Mouse (Mus musculus) forebrain, embryonic 16.5 days (tissue): ENCODE results near the gene Cisd1. TPM values are rescaled to one million over a fixed set of nuclear protein-coding genes. Genes with fewer than 3 reads are reported as not detected.

Source experiments
- ATAC-seq: fragments of 200-750 bp; cut with Nextera tagmentation; 2 replicates; pipeline ENCODE4 v1.8.0; 2017; ENCODE audit warnings: mild to moderate bottlenecking, moderate library complexity
- H3K27ac ChIP-seq: fragments of 300-500 bp; sonication (generic); 2 replicates; pipeline ENCODE4 v1.5.1; 2014; ENCODE audit warnings: low read length, control low read depth
- H3K27me3 ChIP-seq: fragments of 300-500 bp; sonication (generic); replicated peaks from 2 replicates; pipeline ENCODE4 v1.6.1; 2014; ENCODE audit warnings: low read length; ENCODE audit not compliant: control insufficient read depth, insufficient read depth
- H3K36me3 ChIP-seq: fragments of 300-500 bp; sonication (generic); 2 replicates; pipeline ENCODE4 v1.6.1; 2014; ENCODE audit not compliant: control insufficient read depth, insufficient read depth
- H3K4me1 ChIP-seq: fragments of 300-500 bp; sonication (generic); replicated peaks from 2 replicates; pipeline ENCODE4 v1.6.1; 2014; ENCODE audit warnings: low read length; ENCODE audit not compliant: control insufficient read depth, insufficient read depth
- H3K4me2 ChIP-seq: fragments of 300-500 bp; sonication (generic); 2 replicates; pipeline ENCODE4 v1.6.1; 2014; ENCODE audit warnings: mild to moderate bottlenecking, low read length, control low read depth
- H3K4me3 ChIP-seq: fragments of 300-500 bp; sonication (generic); replicated peaks from 2 replicates; pipeline ENCODE4 v1.5.1; 2014; ENCODE audit warnings: mild to moderate bottlenecking, low read length, control low read depth
- H3K9ac ChIP-seq: fragments of 300-500 bp; sonication (generic); replicated peaks from 2 replicates; pipeline ENCODE4 v1.6.1; 2014; ENCODE audit warnings: low read depth, low read length, control low read depth
- H3K9me3 ChIP-seq: fragments of 300-500 bp; sonication (generic); 2 replicates; pipeline ENCODE4 v1.6.1; 2016; ENCODE audit warnings: low read length; ENCODE audit not compliant: control insufficient read depth
- WGBS: fragments of 180-500 bp; shearing (Covaris S2); extraction: QIAGEN DNeasy Blood & Tissue Kit; methylation state at CpG from one replicate; pipeline ENCODE4 v1.1.7; 2014; 5-methylcytosine and 5-hydroxymethylcytosine counted together
- polyA plus RNA-seq: library from polyadenylated mRNA; unstranded; fragments of >200 nt; fragmentation: Nextera tagmentation; extraction: Ambion mirVana; gene quantifications from 2 replicates; pipeline ENCODE4 v1.2.1, GENCODE M21; 2015

The Cisd1 gene
- polyA plus RNA-seq, 1 experiment from 2014 or later = 252 TPM

DNA sequence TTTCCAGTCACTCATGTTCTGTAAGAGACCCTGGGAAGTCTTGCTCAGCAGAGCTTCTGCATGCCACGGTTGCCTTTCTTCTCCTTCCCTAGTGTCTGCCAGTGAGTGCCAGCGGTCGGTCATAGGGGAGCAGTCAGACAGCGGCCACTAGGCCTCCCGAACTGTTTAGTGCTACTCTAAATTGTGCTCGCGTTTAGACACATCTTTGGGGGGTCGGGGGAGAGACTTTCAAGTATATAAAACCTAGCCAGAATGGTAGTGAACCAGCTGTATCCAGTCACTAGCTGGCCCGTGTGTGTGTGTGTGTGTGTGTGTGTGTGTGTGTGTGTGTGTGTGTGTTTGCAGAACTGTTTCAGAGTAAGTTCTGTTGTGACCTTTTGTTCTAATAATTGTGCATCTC lies 9.1 kb upstream of the Cisd1 start:
- H3K36me3 ChIP-seq = no peaks in the 10 kb centered on the region
- H3K27me3 ChIP-seq = no peaks in the 10 kb centered on the region
- no peak overlapping the region for H3K4me2 ChIP-seq
- H3K27ac ChIP-seq = no peak overlapping the region
- no peak for ATAC-seq
- peaks cover 8% of the 10 kb centered on the region for H3K4me1 ChIP-seq
- no peak overlapping the region for H3K4me3 ChIP-seq
- no peaks in the 10 kb centered on the region for H3K9me3 ChIP-seq
- WGBS = 77% methylated on average over 9 of the region's 9 CpGs
- no peak overlapping the region for H3K9ac ChIP-seq

- H3K27me3 ChIP-seq = no peaks in the 10 kb centered on the region
- H3K27ac ChIP-seq = no peak overlapping the region
- WGBS = 89% methylated on average over 7 of the region's 7 CpGs
- H3K9me3 ChIP-seq = no peaks in the 10 kb centered on the region
- H3K4me1 ChIP-seq = peaks cover 16% of the 10 kb centered on the region
- H3K4me3 ChIP-seq = no peak overlapping the region
- no peaks in the 10 kb centered on the region for H3K36me3 ChIP-seq
- no peak overlapping the region for H3K9ac ChIP-seq
- H3K4me2 ChIP-seq = no peak overlapping the region
- ATAC-seq = no peak
Observed at GRCm38 (mm10) chr10:71351301-71351700, 6.5 kb upstream of the Cisd1 start.

- WGBS = 85% methylated on average over 1 of the region's 1 CpGs
- Histone ChIP-seq H3K4me3 (peak overlapping the region; percentile 82), H3K27me3 (no peaks in the 10 kb centered on the region), H3K9me3 (no peaks in the 10 kb centered on the region), H3K9ac (no peak overlapping the region), H3K27ac (no peak overlapping the region), H3K36me3 (no peaks in the 10 kb centered on the region), H3K4me2 (peak overlapping the region; percentile 72), H3K4me1 (peaks cover 21% of the 10 kb centered on the region)
- ATAC-seq = no peak
Observed at GRCm38 (mm10) chr10:71349290-71349689, 4.5 kb upstream of the Cisd1 start.

DNA sequence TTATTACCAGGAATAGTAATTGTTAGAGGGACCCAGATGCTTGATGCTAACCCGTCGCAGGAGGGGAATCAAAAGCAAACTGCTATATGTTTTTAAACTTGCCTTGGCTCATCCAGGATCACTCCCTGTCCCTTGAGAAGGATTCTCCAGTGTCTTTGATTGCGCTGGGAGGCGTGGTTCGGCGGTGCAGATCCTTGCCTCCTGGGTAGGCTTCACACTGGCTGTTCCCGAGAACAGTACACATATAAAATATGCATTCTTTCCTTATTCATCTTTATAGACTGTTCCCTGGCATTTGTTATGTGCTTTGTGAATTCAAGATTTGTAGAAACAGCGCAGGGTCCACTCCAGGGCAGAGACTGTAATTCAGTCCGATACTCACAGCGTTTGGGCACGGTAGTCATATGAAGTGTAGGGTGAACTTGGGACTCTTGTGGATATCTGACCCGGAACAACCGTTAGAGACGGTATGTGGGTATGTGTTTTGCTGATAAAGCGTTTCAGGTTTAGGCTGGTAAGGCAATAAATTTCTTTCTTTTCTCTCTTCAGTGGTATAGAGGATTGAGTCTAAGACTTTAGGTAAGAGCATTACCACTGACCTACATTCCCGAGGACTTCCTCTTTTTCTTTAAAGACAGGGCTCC lies 4.0 kb upstream of the Cisd1 start:
- Histone ChIP-seq H3K27me3 (no peaks in the 10 kb centered on the region), H3K4me1 (peaks cover 26% of the 10 kb centered on the region), H3K27ac (no peak overlapping the region), H3K9me3 (no peaks in the 10 kb centered on the region), H3K4me3 (peak overlapping the region; percentile 82), H3K9ac (peak overlapping the region; percentile 84), H3K4me2 (peak overlapping the region; percentile 72), H3K36me3 (no peaks in the 10 kb centered on the region)
- WGBS = 25% methylated on average over 16 of the region's 16 CpGs
- no peak for ATAC-seq

DNA sequence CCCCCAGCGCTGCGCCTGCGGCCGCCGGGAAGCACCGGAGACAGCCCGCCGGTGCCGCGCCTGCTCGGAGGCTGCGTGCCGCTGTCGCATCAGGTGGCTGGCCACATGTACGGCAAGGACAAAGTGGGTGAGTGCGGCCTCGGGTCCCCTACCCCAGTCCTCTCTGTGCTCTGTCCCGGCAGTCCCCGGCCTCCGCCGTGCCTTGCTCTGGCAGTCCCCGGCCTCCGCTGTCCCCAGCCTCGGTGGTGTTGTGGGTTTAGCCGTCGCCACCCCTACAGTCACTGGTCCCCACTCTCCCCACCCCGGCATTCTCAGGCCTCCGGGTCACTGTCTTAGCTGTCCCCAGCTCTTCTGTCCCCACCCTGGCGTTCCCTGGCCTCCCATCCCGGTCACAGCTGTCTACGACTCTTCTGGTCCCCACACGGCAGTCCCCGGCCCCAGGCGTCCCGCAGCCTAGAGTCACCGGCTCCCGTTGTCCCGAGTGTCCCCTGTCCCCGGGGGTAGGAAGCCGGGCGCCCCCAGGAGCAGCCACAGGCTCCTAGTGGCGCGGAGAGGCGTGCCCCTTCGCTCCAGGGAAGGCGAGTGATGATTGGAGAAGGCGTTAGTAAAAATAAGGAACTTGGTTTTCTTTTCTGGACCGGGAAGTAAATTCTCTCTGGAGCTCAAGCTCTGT lies 3.3 kb upstream of the Cisd1 start:
- peak overlapping the region; percentile 82 for H3K4me3 ChIP-seq
- peak; percentile 49 for ATAC-seq
- H3K36me3 ChIP-seq = no peaks in the 10 kb centered on the region
- no peaks in the 10 kb centered on the region for H3K9me3 ChIP-seq
- H3K27me3 ChIP-seq = no peaks in the 10 kb centered on the region
- peak overlapping the region; percentile 84 for H3K9ac ChIP-seq
- peak overlapping the region; percentile 72 for H3K4me2 ChIP-seq
- under 1% methylated on average over 43 of the region's 48 CpGs for WGBS
- peak overlapping the region; percentile 78 for H3K27ac ChIP-seq
- peaks cover 31% of the 10 kb centered on the region for H3K4me1 ChIP-seq

GRCm38 (mm10) chr10:71347509-71347949 lies 2.8 kb upstream of the Cisd1 start, which contains the start of gene Ipmk:
Ipmk (plus strand) TSS chr10:71347763.
- H3K9me3 ChIP-seq = no peaks in the 10 kb centered on the region
- peak within 1 kb of the TSS; percentile 73 for H3K4me2 ChIP-seq
- peak within 1 kb of the TSS; percentile 84 for H3K9ac ChIP-seq
- peak within 1 kb of the TSS; percentile 82 for H3K4me3 ChIP-seq
- H3K27ac ChIP-seq = peak within 1 kb of the TSS; percentile 78
- peak; percentile 90 for ATAC-seq
- H3K4me1 ChIP-seq = peaks cover 32% of the 10 kb centered on the region
- 0% methylated on average over 49 of the region's 49 CpGs for WGBS
- no peaks in the 10 kb centered on the region for H3K27me3 ChIP-seq
- no peaks in the 10 kb centered on the region for H3K36me3 ChIP-seq

DNA sequence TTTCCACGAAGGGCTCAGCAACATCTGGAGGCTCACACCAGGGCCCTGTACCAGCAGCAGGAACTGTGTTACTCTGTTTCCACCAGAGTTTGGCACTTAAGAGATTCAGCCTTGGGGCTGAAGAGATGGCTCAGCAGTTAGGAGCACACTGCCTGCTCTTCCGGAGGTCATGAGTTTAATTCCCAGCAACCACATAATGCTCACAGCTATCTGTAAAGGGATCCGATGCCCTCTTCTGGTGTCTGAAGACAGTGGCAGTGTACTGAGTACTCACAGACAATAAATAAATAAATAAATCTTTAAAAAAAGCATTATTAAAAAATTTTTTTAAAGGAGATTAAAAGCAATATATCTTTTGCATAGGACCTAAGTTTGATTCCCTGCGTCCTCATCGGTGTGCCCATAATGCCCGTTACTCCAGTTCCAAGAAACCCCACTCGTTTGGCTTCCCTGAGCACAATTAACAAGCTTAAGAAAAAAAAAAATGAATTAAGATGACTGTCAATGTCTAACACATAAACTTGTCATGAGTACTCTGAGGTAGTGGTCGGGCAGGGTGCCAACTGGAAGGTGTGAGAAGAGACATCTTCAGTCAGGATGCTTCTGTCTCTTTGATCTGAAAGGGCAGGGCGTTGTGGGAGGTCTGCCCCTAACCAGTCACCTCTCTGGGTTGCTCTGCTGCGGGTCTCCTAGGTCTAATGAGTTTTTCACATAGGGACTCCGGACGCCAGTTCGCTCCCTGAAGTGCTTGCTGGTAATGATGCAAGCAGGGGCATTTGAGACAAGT lies 2.2 kb upstream of the Cisd1 start:
- Histone ChIP-seq H3K36me3 (no peaks in the 10 kb centered on the region), H3K4me1 (peaks cover 38% of the 10 kb centered on the region)

DNA sequence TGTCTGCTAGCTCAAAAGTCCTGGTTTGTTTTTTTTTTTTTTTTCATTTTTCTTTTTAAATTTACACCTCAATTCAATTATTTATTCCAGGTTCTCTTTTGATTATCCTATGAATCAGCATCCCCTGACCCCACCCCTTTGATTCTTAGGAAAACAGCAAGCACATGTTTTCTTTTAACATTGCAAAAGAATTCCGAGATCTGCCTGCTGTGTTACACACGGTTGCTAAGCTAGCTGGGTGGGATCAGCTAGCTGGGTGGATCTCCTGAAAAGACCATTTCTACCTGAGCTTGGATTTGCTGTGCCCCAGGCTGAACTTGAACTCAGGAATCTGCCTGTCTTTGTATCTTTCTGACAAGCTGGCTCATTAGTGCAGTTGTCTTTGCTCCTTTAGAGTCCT lies 1.4 kb upstream of the Cisd1 start:
- Histone ChIP-seq H3K4me2 (no peak overlapping the region), H3K27me3 (no peaks in the 10 kb centered on the region), H3K4me3 (no peak overlapping the region), H3K4me1 (peaks cover 38% of the 10 kb centered on the region), H3K27ac (no peak overlapping the region), H3K36me3 (no peaks in the 10 kb centered on the region), H3K9me3 (no peaks in the 10 kb centered on the region), H3K9ac (no peak overlapping the region)
- ATAC-seq = no peak
- 63% methylated on average over 2 of the region's 2 CpGs for WGBS

More for the DNA sequence above, 2.2 kb upstream of the Cisd1 start:
- Histone ChIP-seq H3K9ac (peak overlapping the region; percentile 84), H3K4me3 (peak overlapping the region; percentile 82), H3K4me2 (peak overlapping the region; percentile 73), H3K27me3 (no peaks in the 10 kb centered on the region), H3K27ac (peak overlapping the region; percentile 78), H3K9me3 (no peaks in the 10 kb centered on the region)
- 11% methylated on average over 13 of the region's 13 CpGs for whole genome bisulfite sequencing
- ATAC-seq = no peak

DNA sequence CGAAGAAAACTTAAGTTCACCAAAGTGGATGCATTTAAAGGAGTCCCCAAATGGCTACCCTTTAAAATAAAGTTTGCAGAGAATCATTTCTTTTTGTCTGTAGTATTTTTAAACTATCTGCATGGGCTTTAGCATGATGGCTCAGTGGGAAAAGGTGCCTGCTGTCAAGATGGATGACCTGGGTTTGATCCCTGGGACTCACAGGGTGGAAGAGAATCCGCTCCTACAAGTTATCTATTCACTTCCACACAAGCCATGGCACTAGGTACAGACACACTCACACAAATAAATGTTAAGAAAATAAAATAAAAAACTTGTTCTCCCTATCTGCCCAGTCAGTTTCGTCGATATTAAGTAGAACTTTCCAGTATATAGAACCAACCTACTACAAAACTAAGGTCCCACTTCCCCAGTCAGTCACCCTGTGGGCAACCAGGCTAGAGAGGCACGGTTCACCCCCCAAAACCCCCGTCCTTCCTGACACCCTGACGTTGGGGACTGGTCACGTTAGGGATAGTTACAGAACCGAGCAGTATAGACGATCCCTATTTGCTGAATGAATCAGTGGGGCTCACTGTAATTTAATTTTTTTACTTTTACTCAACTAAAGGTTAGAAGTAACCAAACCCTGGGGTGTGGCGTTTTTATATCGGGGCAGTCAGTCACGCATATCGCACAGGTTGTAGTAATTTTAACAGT lies 1.0 kb downstream of the Cisd1 start:
- Histone ChIP-seq H3K4me3 (peak overlapping the region; percentile 96), H3K36me3 (no peaks in the 10 kb centered on the region), H3K27me3 (no peaks in the 10 kb centered on the region), H3K27ac (no peak overlapping the region), H3K4me1 (peaks cover 33% of the 10 kb centered on the region), H3K4me2 (peak overlapping the region; percentile 70), H3K9me3 (no peaks in the 10 kb centered on the region), H3K9ac (peak overlapping the region; percentile 94)
- 22% methylated on average over 14 of the region's 14 CpGs for WGBS
- no peak for ATAC-seq
